Mouse (Mus musculus) testis, adult 2 months (tissue): ENCODE data around the gene Siah3.

Experiments
- CTCF ChIP-seq: fragments of 200-500 bp; IDR thresholded peaks from 2 replicates; pipeline ENCODE4 v1.5.1; 2012; ENCODE audit warnings: low read depth, mild to moderate bottlenecking, inconsistent platforms, low read length, moderate library complexity; ENCODE audit not compliant: control insufficient read depth, insufficient read depth, insufficient replicate concordance
- POLR2A ChIP-seq: fragments of 200-500 bp; IDR thresholded peaks from 2 replicates; pipeline ENCODE4 v1.6.1; 2012; ENCODE audit warnings: low read depth, mild to moderate bottlenecking, inconsistent platforms, low read length, moderate library complexity; ENCODE audit not compliant: control insufficient read depth

DNA sequence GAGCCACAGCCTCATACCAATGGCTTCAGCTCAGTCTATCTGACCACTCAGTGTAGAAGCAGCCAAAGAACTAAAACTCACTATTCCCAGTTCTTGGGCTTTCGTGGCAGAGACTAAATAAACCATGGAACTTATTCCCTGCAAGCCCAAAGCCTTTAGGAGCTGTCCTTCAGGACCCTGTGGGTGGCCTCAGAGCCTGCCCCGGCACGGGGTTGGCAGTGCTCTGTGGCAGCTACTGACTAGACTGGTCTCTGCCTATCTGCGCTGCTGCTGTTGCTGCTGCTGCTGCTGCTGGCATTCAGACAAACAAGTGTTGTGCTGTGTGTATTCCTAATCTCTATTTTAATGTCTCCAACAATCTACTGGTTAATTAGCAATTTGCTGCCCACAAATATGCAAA, 1.1 kb upstream of the Siah3 start:
- no peak for TF ChIP-seq POLR2A
- no peak for TF ChIP-seq CTCF
